Mouse (Mus musculus): ENCODE results near the gene Pmpca. TPM values are rescaled to one million over a fixed set of nuclear protein-coding genes. Genes with fewer than 3 reads are reported as not detected.
"Not testable (repeated sequence)": the region's sequence is repeated elsewhere in the genome, so short reads cannot be mapped to it uniquely, and the experiment has no call there.

The Pmpca gene
- polyA plus RNA-seq, 1 experiment = 34.2 TPM

GRCm38 (mm10) chr2:26362991-26363390, 26.1 kb upstream of the Pmpca start:
- Histone ChIP-seq H3K27ac (ENCODE audit: control insufficient read depth, insufficient read depth, low read depth, low read length, poor library complexity) (no peak overlapping the region), H3K4me1 (ENCODE audit: control insufficient read depth, insufficient read depth, low read length) (no peaks in the 10 kb centered on the region)
- WGBS = 86% methylated on average over 5 of the region's 5 CpGs

DNA sequence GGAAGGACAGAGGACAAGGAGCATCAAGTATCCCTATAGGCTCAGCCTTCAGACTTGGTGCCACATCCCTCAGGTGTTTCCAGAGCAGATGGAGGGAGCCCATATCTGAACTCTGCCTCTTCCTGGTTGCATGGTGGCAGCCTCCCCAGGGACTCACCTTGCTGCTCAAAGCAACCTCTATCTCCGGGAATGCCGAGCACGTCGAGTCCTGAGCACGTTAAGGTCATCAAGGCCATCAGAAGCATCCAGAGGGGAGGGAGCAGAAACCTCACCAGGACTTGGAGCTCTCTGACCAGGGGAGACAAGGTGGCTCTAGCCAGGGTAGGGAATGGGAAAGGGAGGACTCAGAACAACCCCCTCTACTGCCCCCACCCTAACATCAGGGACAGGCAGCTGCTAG, 25.7 kb upstream of the Pmpca start:
- WGBS = 87% methylated on average over 5 of the region's 5 CpGs
- H3K4me3 ChIP-seq (replicated peaks; ENCODE audit: control insufficient read depth, low read depth, low read length) = no peak overlapping the region
- TF ChIP-seq CTCF (IDR thresholded peaks at IDR 0.05; ENCODE audit: control insufficient read depth, insufficient read depth, low read length) (no peak), POLR2A (IDR thresholded peaks at IDR 0.05; ENCODE audit: borderline replicate concordance, control insufficient read depth, low read depth, low read length) (no peak)

More at GRCm38 (mm10) chr2:26362991-26363390, 26.1 kb upstream of the Pmpca start:
- H3K4me3 ChIP-seq (replicated peaks; ENCODE audit: control insufficient read depth, low read depth, low read length) = no peak overlapping the region
- TF ChIP-seq POLR2A (IDR thresholded peaks at IDR 0.05; ENCODE audit: borderline replicate concordance, control insufficient read depth, low read depth, low read length) = no peak
- no peak for TF ChIP-seq CTCF (IDR thresholded peaks at IDR 0.05; ENCODE audit: control insufficient read depth, insufficient read depth, low read length)

DNA sequence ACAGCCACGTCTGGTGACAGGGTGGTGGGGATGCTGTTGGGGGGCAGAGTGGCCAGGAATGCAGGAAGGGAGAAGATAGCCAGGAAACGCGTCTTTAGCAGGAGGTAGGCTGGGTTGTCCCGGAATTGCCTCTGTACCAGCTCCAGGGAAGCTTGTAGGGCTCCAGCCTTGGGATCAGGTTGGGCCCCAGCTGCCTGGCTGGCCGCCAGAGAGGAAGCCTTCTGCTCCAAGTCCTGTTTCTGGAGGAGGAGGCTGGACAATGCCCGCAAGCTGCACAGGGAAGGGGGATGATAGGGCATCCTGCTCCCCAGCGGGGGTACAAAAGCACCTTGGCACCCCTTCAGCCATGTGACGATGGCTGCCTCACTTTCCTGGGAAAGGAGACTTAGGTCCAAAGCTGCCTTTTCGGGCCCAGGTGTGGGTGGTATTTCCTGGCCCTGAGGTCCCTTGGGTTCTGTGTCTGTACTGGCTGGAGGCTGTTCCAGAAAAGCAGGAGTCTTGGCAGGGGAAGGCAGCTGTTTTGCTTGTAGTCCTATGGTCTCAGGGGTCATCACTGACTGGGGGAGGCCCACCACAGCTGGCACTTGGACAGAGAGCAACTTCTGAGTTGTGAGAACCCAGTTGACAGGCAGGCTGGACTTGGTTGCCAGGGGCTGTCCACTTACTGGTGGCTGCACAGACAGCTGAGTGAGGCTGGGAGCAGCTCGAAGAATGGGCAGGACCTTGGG, 24.2 kb upstream of the Pmpca start:
- 80% methylated on average over 10 of the region's 10 CpGs for WGBS
- no peak overlapping the region for H3K4me3 ChIP-seq (replicated peaks; ENCODE audit: control insufficient read depth, low read depth, low read length)
- TF ChIP-seq CTCF (IDR thresholded peaks at IDR 0.05; ENCODE audit: control insufficient read depth, insufficient read depth, low read length) (no peak), POLR2A (IDR thresholded peaks at IDR 0.05; ENCODE audit: borderline replicate concordance, control insufficient read depth, low read depth, low read length) (no peak)
- no peak overlapping the region for H3K27ac ChIP-seq (ENCODE audit: control insufficient read depth, insufficient read depth, low read depth, low read length, poor library complexity)
- H3K4me1 ChIP-seq (ENCODE audit: control insufficient read depth, insufficient read depth, low read length) = no peaks in the 10 kb centered on the region

More for the DNA sequence above, 25.7 kb upstream of the Pmpca start:
- no peak overlapping the region for H3K27ac ChIP-seq (ENCODE audit: control insufficient read depth, insufficient read depth, low read depth, low read length, poor library complexity)
- H3K4me1 ChIP-seq (ENCODE audit: control insufficient read depth, insufficient read depth, low read length) = no peaks in the 10 kb centered on the region

GRCm38 (mm10) chr2:26367911-26368310, 21.2 kb upstream of the Pmpca start:
- no peak for TF ChIP-seq POLR2A (IDR thresholded peaks at IDR 0.05; ENCODE audit: borderline replicate concordance, control insufficient read depth, low read depth, low read length)
- TF ChIP-seq CTCF (IDR thresholded peaks at IDR 0.05; ENCODE audit: control insufficient read depth, insufficient read depth, low read length) = no peak
- no peak overlapping the region for H3K27ac ChIP-seq (ENCODE audit: control insufficient read depth, insufficient read depth, low read depth, low read length, poor library complexity)
- H3K4me3 ChIP-seq (replicated peaks; ENCODE audit: control insufficient read depth, low read depth, low read length) = no peak overlapping the region
- no peaks in the 10 kb centered on the region for H3K4me1 ChIP-seq (ENCODE audit: control insufficient read depth, insufficient read depth, low read length)
- WGBS = 90% methylated on average over 6 of the region's 6 CpGs

DNA sequence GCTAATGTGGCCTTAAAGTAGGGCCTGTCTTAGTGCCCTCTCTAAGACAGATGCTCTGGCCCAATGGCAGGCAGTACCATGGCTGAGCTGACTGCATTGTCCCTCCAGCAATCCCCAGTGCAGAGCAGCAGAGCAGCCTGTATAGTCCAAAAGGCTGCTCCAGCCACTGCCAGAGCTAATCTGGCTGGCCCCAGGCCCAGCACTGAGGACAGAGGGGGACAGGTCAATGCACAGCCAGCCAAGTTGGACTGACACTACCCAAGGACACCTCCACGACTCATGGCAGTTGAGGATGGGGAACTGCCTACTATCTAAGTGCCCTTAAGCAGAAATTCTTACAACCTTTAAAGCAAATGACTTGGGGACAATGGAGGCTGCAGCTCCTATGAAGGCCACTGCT, 20.6 kb upstream of the Pmpca start:
- 72% methylated on average over 1 of the region's 1 CpGs for WGBS
- no peak overlapping the region for H3K27ac ChIP-seq (ENCODE audit: control insufficient read depth, insufficient read depth, low read depth, low read length, poor library complexity)
- TF ChIP-seq CTCF (IDR thresholded peaks at IDR 0.05; ENCODE audit: control insufficient read depth, insufficient read depth, low read length) (no peak), POLR2A (IDR thresholded peaks at IDR 0.05; ENCODE audit: borderline replicate concordance, control insufficient read depth, low read depth, low read length) (no peak)
- H3K4me1 ChIP-seq (ENCODE audit: control insufficient read depth, insufficient read depth, low read length) = no peaks in the 10 kb centered on the region
- H3K4me3 ChIP-seq (replicated peaks; ENCODE audit: control insufficient read depth, low read depth, low read length) = no peak overlapping the region

- Histone ChIP-seq H3K4me1 (ENCODE audit: control insufficient read depth, insufficient read depth, low read length) (no peaks in the 10 kb centered on the region), H3K27ac (ENCODE audit: control insufficient read depth, insufficient read depth, low read depth, low read length, poor library complexity) (no peak overlapping the region), H3K4me3 (replicated peaks; ENCODE audit: control insufficient read depth, low read depth, low read length) (no peak overlapping the region)
- TF ChIP-seq CTCF (IDR thresholded peaks at IDR 0.05; ENCODE audit: control insufficient read depth, insufficient read depth, low read length) (no peak), POLR2A (IDR thresholded peaks at IDR 0.05; ENCODE audit: borderline replicate concordance, control insufficient read depth, low read depth, low read length) (no peak)
- 84% methylated on average over 8 of the region's 8 CpGs for WGBS
Observed at GRCm38 (mm10) chr2:26372396-26372795, 16.7 kb upstream of the Pmpca start.

GRCm38 (mm10) chr2:26380131-26380771, 8.9 kb upstream of the Pmpca start, which contains the start of gene Snapc4:
Snapc4 (minus strand) TSS chr2:26380653.
- TF ChIP-seq CTCF (IDR thresholded peaks at IDR 0.05; ENCODE audit: control insufficient read depth, insufficient read depth, low read length) = no peak
- peak; percentile 37; the same call in 1 of the 2 replicates for TF ChIP-seq POLR2A (IDR thresholded peaks at IDR 0.05; ENCODE audit: borderline replicate concordance, control insufficient read depth, low read depth, low read length)
- Histone ChIP-seq H3K4me3 (replicated peaks; ENCODE audit: control insufficient read depth, low read depth, low read length) (peak within 1 kb of the TSS; percentile 95), H3K27ac (ENCODE audit: control insufficient read depth, insufficient read depth, low read depth, low read length, poor library complexity) (no peak within 1 kb of the TSS), H3K4me1 (ENCODE audit: control insufficient read depth, insufficient read depth, low read length) (no peaks in the 10 kb centered on the region)
- WGBS = under 1% methylated on average over 38 of the region's 38 CpGs

- H3K4me3 ChIP-seq (replicated peaks; ENCODE audit: control insufficient read depth, low read depth, low read length) = peak overlapping the region; percentile 95
- WGBS = 20% methylated on average over 6 of the region's 6 CpGs
- H3K27ac ChIP-seq (ENCODE audit: control insufficient read depth, insufficient read depth, low read depth, low read length, poor library complexity) = not testable (repeated sequence)
Observed at GRCm38 (mm10) chr2:26380871-26381270, 8.3 kb upstream of the Pmpca start.

More at GRCm38 (mm10) chr2:26380871-26381270, 8.3 kb upstream of the Pmpca start:
- H3K4me1 ChIP-seq (ENCODE audit: control insufficient read depth, insufficient read depth, low read length) = not testable (repeated sequence)

Data from bone marrow, adult 2 months (tissue).